Mouse (Mus musculus): ENCODE data around the gene Fgfr2.

GRCm38 (mm10) chr7:132763351-132763750 is 359.8 kb downstream of the Fgfr2 start:
- TF ChIP-seq CTCF (IDR thresholded peaks at IDR 0.05; ENCODE audit: insufficient read depth, low read length) (no peak), POLR2A (IDR thresholded peaks at IDR 0.05; ENCODE audit: borderline replicate concordance, extremely low read depth, low read depth, low read length) (no peak)
